Mouse (Mus musculus): ENCODE results near the gene Anapc4.

DNA sequence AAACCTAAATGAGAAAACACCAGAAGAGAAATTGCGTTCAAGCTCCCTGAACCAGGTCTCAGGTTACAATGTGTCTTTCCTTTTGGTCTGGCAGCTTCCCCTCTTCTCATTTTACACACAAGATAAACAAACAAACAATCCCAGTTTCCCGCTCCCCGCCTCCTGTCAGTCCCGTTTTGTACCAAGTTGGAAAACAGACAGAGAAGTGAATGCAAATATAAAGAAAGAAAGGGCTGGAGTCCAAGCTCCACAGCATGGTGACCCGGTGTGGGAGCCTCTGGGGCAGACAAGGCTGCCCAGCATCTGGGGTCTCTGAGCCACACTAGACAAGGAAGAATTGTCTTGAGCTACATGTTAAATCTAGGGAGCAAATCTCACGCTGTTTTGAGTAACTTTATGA is 70.9 kb downstream of the Anapc4 start:
- no peak for TF ChIP-seq CTCF (IDR thresholded peaks at IDR 0.05; ENCODE audit: insufficient read depth, low read length)
- TF ChIP-seq POLR2A (IDR thresholded peaks at IDR 0.05; ENCODE audit: borderline replicate concordance, extremely low read depth, low read depth, low read length), result no peak

All from lung, adult 2 months (tissue).